14 mouse cellular contexts compared by ENCODE assay signal in genomic region chr6:52229558-52230416, GRCm38 (mm10). TPM values are rescaled to one million over a fixed set of nuclear protein-coding genes. Genes with fewer than 3 reads are reported as not detected.
DNase-seq lines count a peak whose midpoint lies in the region; ATAC-seq lines count a peak whose summit lies in the region.
"Had no signal": no experiment of that assay in that cellular context is flagged by ENCODE, and none has a peak within 500 bp of the region (broad histone marks: within the 10 kb centered on the region; RNA-seq: fewer than 3 reads in every experiment).

No protein-coding gene starts in this region.

- peaks cover 98% of the 10 kb centered on the region for H3K27me3 ChIP-seq in heart, embryonic 13.5 days (replicated peaks)
- peaks cover 80% of the 10 kb centered on the region for H3K27me3 ChIP-seq in intestine, embryonic 16.5 days (replicated peaks; ENCODE audit: control insufficient read depth, insufficient read depth, low read length)
- no peaks in the 10 kb centered on the region for H3K27me3 ChIP-seq in limb, embryonic 11.5 days (ENCODE audit: control insufficient read depth, insufficient read depth, low read length)
- H3K27me3 ChIP-seq: CH12.LX had no signal

- no peak overlapping the region for H3K27ac ChIP-seq in heart, embryonic 13.5 days (replicated peaks)
- peak overlapping the region; percentile 31; the same call in 1 of the 2 replicates for H3K27ac ChIP-seq in intestine, embryonic 16.5 days (ENCODE audit: low read length)
- peak overlapping the region; percentile 99 for H3K27ac ChIP-seq in limb, embryonic 11.5 days (replicated peaks; ENCODE audit: low read depth, low read length)
- H3K27ac ChIP-seq: stomach, postnatal 0 days had no signal

- 2% methylated on average over 44 of the region's 44 CpGs for WGBS in heart, embryonic 13.5 days
- WGBS in intestine, embryonic 16.5 days: 1% methylated on average over 44 of the region's 44 CpGs
- under 1% methylated on average over 44 of the region's 44 CpGs for WGBS in limb, embryonic 11.5 days

- H3K4me3 ChIP-seq in heart, embryonic 13.5 days: 0 out of 2 replicates have a peak overlapping the region, but pooled peaks have one; percentile 1
- H3K4me3 ChIP-seq in intestine, embryonic 16.5 days (ENCODE audit: low read length): peak overlapping the region; percentile 36
- H3K4me3 ChIP-seq in limb, embryonic 11.5 days (ENCODE audit: low read depth, low read length): peak overlapping the region; percentile 99

- H3K4me2 ChIP-seq in heart, embryonic 13.5 days: peak overlapping the region; percentile 6
- H3K4me2 ChIP-seq in intestine, embryonic 16.5 days (ENCODE audit: low read depth, low read length): peak overlapping the region; percentile 17
- peak overlapping the region; percentile 93 for H3K4me2 ChIP-seq in limb, embryonic 11.5 days (ENCODE audit: low read depth, severe bottlenecking)

- no peak for ATAC-seq in heart, embryonic 13.5 days (ENCODE audit: extremely low read depth, insufficient number of reproducible peaks, low FRiP score, low TSS enrichment)
- ATAC-seq in CD4-positive, CD25-positive, alpha-beta regulatory T cell, adult 4 months: peak; percentile 31
- no peak for ATAC-seq in intestine, embryonic 16.5 days
- no peak for ATAC-seq in limb, embryonic 11.5 days (ENCODE audit: insufficient number of reproducible peaks, low FRiP score, low TSS enrichment, low read depth)

- no peak for DNase-seq in heart, adult 8-10 months (ENCODE audit: low spot score)
- DNase-seq in limb, embryonic 11.5 days (ENCODE audit: low spot score): peak; percentile 74
- DNase-seq in right cerebral cortex, postnatal 25 days: no peak
- no peak for DNase-seq in cerebellum, postnatal 25 days
- DNase-seq in spleen, postnatal 10 days (ENCODE audit: low spot score in 2 of 2): no peak
- DNase-seq: adrenal gland, postnatal 25 days; heart, postnatal 14 days had no signal

- no peaks in the 10 kb centered on the region for H3K36me3 ChIP-seq in heart, embryonic 13.5 days
- no peaks in the 10 kb centered on the region for H3K36me3 ChIP-seq in intestine, embryonic 16.5 days (ENCODE audit: control insufficient read depth, insufficient read depth, low read length)
- H3K36me3 ChIP-seq in limb, embryonic 11.5 days (ENCODE audit: control insufficient read depth, insufficient read depth, low read length): peaks cover 2% of the 10 kb centered on the region

- H3K9me3 ChIP-seq in heart, embryonic 13.5 days: no peaks in the 10 kb centered on the region
- H3K9me3 ChIP-seq in intestine, embryonic 16.5 days (ENCODE audit: control insufficient read depth, low read length): no peaks in the 10 kb centered on the region
- no peaks in the 10 kb centered on the region for H3K9me3 ChIP-seq in limb, embryonic 11.5 days (ENCODE audit: control insufficient read depth, low read length)

- peaks cover 12% of the 10 kb centered on the region; the same call in 1 of the 2 replicates for H3K4me1 ChIP-seq in heart, embryonic 13.5 days
- H3K4me1 ChIP-seq in intestine, embryonic 16.5 days (ENCODE audit: control insufficient read depth, insufficient read depth, low read length): no peaks in the 10 kb centered on the region
- peaks cover 4% of the 10 kb centered on the region; the same call in 1 of the 2 replicates for H3K4me1 ChIP-seq in limb, embryonic 11.5 days (ENCODE audit: control insufficient read depth, insufficient read depth, low read length)

- no peak overlapping the region for H3K9ac ChIP-seq in heart, embryonic 13.5 days
- H3K9ac ChIP-seq in intestine, embryonic 16.5 days (ENCODE audit: low read depth, low read length): peak overlapping the region; percentile 56
- peak overlapping the region; percentile 100 for H3K9ac ChIP-seq in limb, embryonic 11.5 days (ENCODE audit: low read length)

RNA-seq across cellular contexts. Expression of gene Hoxa9, which starts 1.1 kb away (rescaled TPM):
- polyA plus RNA-seq in heart, embryonic 13.5 days (2015; fragmentation: Nextera tagmentation; extraction: Ambion mirVana): 0.10 and 0.17 TPM in 2 replicates
- total RNA-seq in heart, adult 8-10 months (2022): not detected
- under 1 TPM in 1 of 2 experiments, not detected in 1; 0.17 TPM for polyA plus RNA-seq in CD4-positive, CD25-positive, alpha-beta regulatory T cell, adult 4 months (2017; shearing (Covaris generic))
- 3.0 and 3.2 TPM in 2 replicates for polyA plus RNA-seq in intestine, embryonic 16.5 days (2015; fragmentation: Nextera tagmentation; extraction: Ambion mirVana)
- 86.7 and 90.5 TPM in 2 replicates for polyA plus RNA-seq in limb, embryonic 11.5 days (2014; fragmentation: Nextera tagmentation; extraction: Ambion mirVana)
- total RNA-seq: heart, postnatal 14 days; left cerebral cortex, adult 18-20 months had no signal
- polyA plus RNA-seq: cortical plate, adult 2 months had no signal

RNA-seq across cellular contexts. Expression of gene Hoxa7, which starts 8.1 kb away (rescaled TPM):
- 0.46 and 0.59 TPM in 2 replicates for polyA plus RNA-seq in heart, embryonic 13.5 days (2015; fragmentation: Nextera tagmentation; extraction: Ambion mirVana)
- total RNA-seq in heart, adult 8-10 months (2022): under 1 TPM in 3 of 4 experiments, not detected in 1; 0.19 to 0.55 (median 0.31) TPM
- not detected for polyA plus RNA-seq in CD4-positive, CD25-positive, alpha-beta regulatory T cell, adult 4 months (2017; shearing (Covaris generic))
- polyA plus RNA-seq in intestine, embryonic 16.5 days (2015; fragmentation: Nextera tagmentation; extraction: Ambion mirVana): 6.0 and 8.2 TPM in 2 replicates
- polyA plus RNA-seq in limb, embryonic 11.5 days (2014; fragmentation: Nextera tagmentation; extraction: Ambion mirVana): 14.7 and 16.2 TPM in 2 replicates
- total RNA-seq: left cerebral cortex, adult 18-20 months had no signal
- polyA plus RNA-seq: cortical plate, adult 2 months had no signal

RNA-seq across cellular contexts. Expression of gene Hoxa10, which starts 10.9 kb away (rescaled TPM):
- polyA plus RNA-seq in heart, embryonic 13.5 days (2015; fragmentation: Nextera tagmentation; extraction: Ambion mirVana): 0.09 TPM in 1 of 2 replicates, not detected in the other
- not detected for total RNA-seq in heart, adult 8-10 months (2022)
- not detected for polyA plus RNA-seq in CD4-positive, CD25-positive, alpha-beta regulatory T cell, adult 4 months (2017; shearing (Covaris generic))
- polyA plus RNA-seq in intestine, embryonic 16.5 days (2015; fragmentation: Nextera tagmentation; extraction: Ambion mirVana): 8.6 and 10.0 TPM in 2 replicates
- polyA plus RNA-seq in limb, embryonic 11.5 days (2014; fragmentation: Nextera tagmentation; extraction: Ambion mirVana): 274 and 278 TPM in 2 replicates
- total RNA-seq: adrenal gland, postnatal 25 days; heart, postnatal 14 days; left cerebral cortex, adult 18-20 months had no signal
- polyA plus RNA-seq: cortical plate, adult 2 months; stomach, postnatal 0 days had no signal

RNA-seq across cellular contexts. Expression of gene Hoxa11, which starts 15.8 kb away (rescaled TPM):
- polyA plus RNA-seq in heart, embryonic 13.5 days (2015; fragmentation: Nextera tagmentation; extraction: Ambion mirVana): not detected in 2 replicates
- not detected for total RNA-seq in heart, adult 8-10 months (2022)
- polyA plus RNA-seq in CD4-positive, CD25-positive, alpha-beta regulatory T cell, adult 4 months (2017; shearing (Covaris generic)): not detected
- polyA plus RNA-seq in intestine, embryonic 16.5 days (2015; fragmentation: Nextera tagmentation; extraction: Ambion mirVana): 1.4 and 1.9 TPM in 2 replicates
- polyA plus RNA-seq in limb, embryonic 11.5 days (2014; fragmentation: Nextera tagmentation; extraction: Ambion mirVana): 66.3 and 78.0 TPM in 2 replicates
- total RNA-seq: adrenal gland, postnatal 25 days; CH12.LX; heart, postnatal 14 days; left cerebral cortex, adult 18-20 months had no signal
- polyA plus RNA-seq: cortical plate, adult 2 months; stomach, postnatal 0 days had no signal

RNA-seq across cellular contexts. Expression of gene Gm28308, which starts 16.6 kb away (rescaled TPM):
- not detected in 2 replicates for polyA plus RNA-seq in heart, embryonic 13.5 days (2015; fragmentation: Nextera tagmentation; extraction: Ambion mirVana)
- total RNA-seq in heart, adult 8-10 months (2022): under 1 TPM in 1 of 4 experiments, not detected in 3; 0.54 TPM
- not detected for polyA plus RNA-seq in CD4-positive, CD25-positive, alpha-beta regulatory T cell, adult 4 months (2017; shearing (Covaris generic))
- polyA plus RNA-seq in intestine, embryonic 16.5 days (2015; fragmentation: Nextera tagmentation; extraction: Ambion mirVana): not detected in 2 replicates
- polyA plus RNA-seq in limb, embryonic 11.5 days (2014; fragmentation: Nextera tagmentation; extraction: Ambion mirVana): 1.1 and 1.3 TPM in 2 replicates
- total RNA-seq: CH12.LX; heart, postnatal 14 days; left cerebral cortex, adult 18-20 months had no signal
- polyA plus RNA-seq: cortical plate, adult 2 months; stomach, postnatal 0 days had no signal

Comparison
In these comparisons a context has a peak if more than half of its experiments do, and no peak if none do; other contexts are left out.
1. H3K4me2 ChIP-seq: peak in every context shown above with its lines; median percentile 93 in limb, embryonic 11.5 days; 17 in intestine, embryonic 16.5 days; 6 in heart, embryonic 13.5 days.
2. H3K4me3 ChIP-seq: peak in every context shown above with its lines; median percentile 99 in limb, embryonic 11.5 days; 36 in intestine, embryonic 16.5 days; 1 in heart, embryonic 13.5 days.
3. RNA of gene Hoxa9, which starts 1.1 kb away (polyA plus RNA-seq): 86.7 to 90.5 TPM in limb, embryonic 11.5 days; 3.0 to 3.2 TPM in intestine, embryonic 16.5 days, 0.17 TPM in CD4-positive, CD25-positive, alpha-beta regulatory T cell, adult 4 months and 0.10 to 0.17 TPM in heart, embryonic 13.5 days; every median in the first group is over 10 times any median in the second.
4. RNA of gene Hoxa10, which starts 10.9 kb away (polyA plus RNA-seq): 274 to 278 TPM in limb, embryonic 11.5 days; 8.6 to 10.0 TPM in intestine, embryonic 16.5 days, 0.09 TPM in heart, embryonic 13.5 days and not detected in CD4-positive, CD25-positive, alpha-beta regulatory T cell, adult 4 months; every median in the first group is over 10 times any median in the second.